Mouse (Mus musculus) bone marrow macrophage, adult 2 months (primary cell): ENCODE data around the gene Gm20388.

Experiments used
- CTCF ChIP-seq: IDR thresholded peaks from 2 replicates; pipeline ENCODE4 v1.5.1; 2012; ENCODE audit warnings: low read depth, mild to moderate bottlenecking, low read length, moderate library complexity
- POLR2A ChIP-seq: IDR thresholded peaks from 2 replicates; pipeline ENCODE4 v1.6.1; 2012; ENCODE audit warnings: mild to moderate bottlenecking, low read depth, low read length, borderline replicate concordance

DNA sequence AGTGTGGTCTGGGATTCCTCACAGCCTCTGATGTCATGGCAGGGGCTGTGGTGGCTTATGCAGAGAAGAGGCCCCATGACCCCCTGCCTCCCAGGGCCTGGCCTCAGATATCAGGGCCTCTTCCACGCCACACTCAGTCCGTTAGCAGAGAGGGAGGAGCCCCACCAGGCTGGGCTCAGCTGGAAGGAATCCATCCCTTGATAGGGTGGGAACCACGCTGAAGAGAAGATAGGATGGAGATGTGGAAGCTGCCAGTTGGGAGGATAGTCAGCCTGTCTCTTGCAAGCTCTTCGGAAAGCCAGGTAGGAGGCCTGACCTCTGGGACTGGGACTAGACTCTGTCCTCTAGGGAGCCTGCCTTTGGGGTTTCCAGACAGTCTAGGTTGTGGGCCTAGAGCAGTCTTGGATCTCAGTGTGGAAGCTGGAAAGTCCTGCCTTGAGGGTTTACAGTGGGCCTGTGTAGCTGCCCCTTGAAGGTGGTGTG, 587.7 kb downstream of the Gm20388 start:
- TF ChIP-seq POLR2A = no peak
- TF ChIP-seq CTCF = no peak
